8 mouse cellular contexts compared by ENCODE assay signal in genomic region chr13:55963005-55963620, GRCm38 (mm10).
DNase-seq lines count a peak whose midpoint lies in the region; ATAC-seq and TF ChIP-seq lines count a peak whose summit lies in the region.

No protein-coding gene starts in this region.

- H3K36me3 ChIP-seq in liver, embryonic 12.5 days, result no peaks in the 10 kb centered on the region
- no peaks in the 10 kb centered on the region for H3K36me3 ChIP-seq in limb, embryonic 14.5 days (ENCODE audit: control insufficient read depth, insufficient read depth, low read length)

- H3K27ac ChIP-seq in liver, embryonic 12.5 days, result no peak overlapping the region
- H3K27ac ChIP-seq in limb, embryonic 14.5 days (replicated peaks; ENCODE audit: low read depth, low read length), result peak overlapping the region; percentile 29

- H3K4me1 ChIP-seq in liver, embryonic 12.5 days, result peaks cover 5% of the 10 kb centered on the region; the same call in 1 of the 2 replicates
- peaks cover 23% of the 10 kb centered on the region for H3K4me1 ChIP-seq in limb, embryonic 14.5 days (ENCODE audit: control insufficient read depth, insufficient read depth, low read length)

- peak; percentile 48; the same call in 1 of the 2 replicates for TF ChIP-seq POLR2A in limb, embryonic 14.5 days (IDR thresholded peaks at IDR 0.05; ENCODE audit: borderline replicate concordance, extremely low read depth, insufficient read depth, insufficient read length)

- no peak overlapping the region for H3K9ac ChIP-seq in liver, embryonic 12.5 days
- peak overlapping the region; percentile 46 for H3K9ac ChIP-seq in limb, embryonic 14.5 days (ENCODE audit: low read depth, low read length, severe bottlenecking)

- H3K27me3 ChIP-seq in liver, embryonic 12.5 days (replicated peaks), result peaks cover 55% of the 10 kb centered on the region
- H3K27me3 ChIP-seq in limb, embryonic 14.5 days (ENCODE audit: control insufficient read depth, insufficient read depth, low read length), result peaks cover 6% of the 10 kb centered on the region; the same call in 1 of the 2 replicates

- H3K9me3 ChIP-seq in liver, embryonic 12.5 days (replicated peaks), result no peaks in the 10 kb centered on the region
- no peaks in the 10 kb centered on the region for H3K9me3 ChIP-seq in limb, embryonic 14.5 days (ENCODE audit: control insufficient read depth, low read length)

- DNase-seq in liver, result peak; percentile 65
- peak; percentile 90 for DNase-seq in embryo, embryonic 11 days
- DNase-seq in gastrocnemius, postnatal 25 days, result peak; percentile 20
- DNase-seq in kidney, adult 9 months, result peak; percentile 70
- DNase-seq in limb, embryonic 14.5 days (ENCODE audit: low spot score), result peak; percentile 82
- peak; percentile 82 for DNase-seq in neural tube, embryonic 10.5 days (ENCODE audit: extremely low spot score, low spot score)
- peak; percentile 52 for DNase-seq in testis, postnatal 14 days (ENCODE audit: low spot score)

- H3K4me2 ChIP-seq in liver, embryonic 12.5 days, result no peak overlapping the region
- H3K4me2 ChIP-seq in limb, embryonic 14.5 days (replicated peaks; ENCODE audit: low read depth, low read length, severe bottlenecking), result peak overlapping the region; percentile 58

- 14% methylated on average over 22 of the region's 22 CpGs for WGBS in liver, embryonic 12.5 days (ENCODE audit: insufficient replicate concordance)
- 4% methylated on average over 22 of the region's 22 CpGs for WGBS in limb, embryonic 14.5 days

- no peak for ATAC-seq in liver, embryonic 12.5 days
- ATAC-seq in limb, embryonic 14.5 days (ENCODE audit: low FRiP score, low read depth), result peak; percentile 84

- no peak overlapping the region for H3K4me3 ChIP-seq in liver, embryonic 12.5 days
- H3K4me3 ChIP-seq in limb, embryonic 14.5 days (replicated peaks; ENCODE audit: low read length), result peak overlapping the region; percentile 34

Comparison
In these comparisons a context has a peak if more than half of its experiments do, and no peak if none do; other contexts are left out.
1. DNase-seq: peak in every context shown above with its lines; median percentile 90 in embryo, embryonic 11 days; 82 in limb, embryonic 14.5 days; 82 in neural tube, embryonic 10.5 days; 70 in kidney, adult 9 months; 65 in liver; 52 in testis, postnatal 14 days; 20 in gastrocnemius, postnatal 25 days.